Mouse (Mus musculus) midbrain, embryonic 16.5 days (tissue): ENCODE measurements around the gene Adamts12. TPM values are rescaled to one million over a fixed set of nuclear protein-coding genes. Genes with fewer than 3 reads are reported as not detected.

Source experiments
- ATAC-seq: fragments of 200-750 bp; cut with Nextera tagmentation; 2 replicates; pipeline ENCODE4 v1.8.0; 2017; ENCODE audit warnings: moderate TSS enrichment
- H3K27ac ChIP-seq: fragments of 300-500 bp; sonication (generic); 2 replicates; pipeline ENCODE4 v1.5.1; 2014; ENCODE audit warnings: mild to moderate bottlenecking, low read length, mixed read lengths
- H3K27me3 ChIP-seq: fragments of 300-500 bp; sonication (generic); 2 replicates; pipeline ENCODE4 v1.6.1; 2014; ENCODE audit warnings: low read depth, low read length, mixed read lengths; ENCODE audit not compliant: control insufficient read depth, insufficient read depth
- H3K36me3 ChIP-seq: fragments of 300-500 bp; sonication (generic); 2 replicates; pipeline ENCODE4 v1.6.1; 2014; ENCODE audit warnings: mild to moderate bottlenecking, low read length, moderate library complexity, mixed read lengths; ENCODE audit not compliant: control insufficient read depth, insufficient read depth
- H3K4me1 ChIP-seq: fragments of 300-500 bp; sonication (generic); 2 replicates; pipeline ENCODE4 v1.6.1; 2014; ENCODE audit warnings: mild to moderate bottlenecking, low read length, mixed read lengths; ENCODE audit not compliant: control insufficient read depth, insufficient read depth
- H3K4me2 ChIP-seq: fragments of 300-500 bp; sonication (generic); 2 replicates; pipeline ENCODE4 v1.6.1; 2014; ENCODE audit warnings: mild to moderate bottlenecking, low read length, mixed read lengths
- H3K4me3 ChIP-seq: fragments of 300-500 bp; sonication (generic); 2 replicates; pipeline ENCODE4 v1.5.1; 2014; ENCODE audit warnings: low read depth, mild to moderate bottlenecking, low read length, moderate library complexity, mixed read lengths
- H3K9ac ChIP-seq: fragments of 300-500 bp; sonication (generic); 2 replicates; pipeline ENCODE4 v1.6.1; 2014; ENCODE audit warnings: low read depth, low read length, mixed read lengths
- H3K9me3 ChIP-seq: fragments of 300-500 bp; sonication (generic); replicated peaks from 2 replicates; pipeline ENCODE4 v1.6.1; 2014; ENCODE audit warnings: mild to moderate bottlenecking, low read length, mixed read lengths; ENCODE audit not compliant: control insufficient read depth, poor library complexity, severe bottlenecking
- WGBS: fragments of 180-500 bp; shearing (Covaris S2); extraction: QIAGEN DNeasy Blood & Tissue Kit; methylation state at CpG from one replicate; pipeline ENCODE4 v1.1.7; 2014; 5-methylcytosine and 5-hydroxymethylcytosine counted together
- polyA plus RNA-seq: library from polyadenylated mRNA; unstranded; fragments of >200 nt; fragmentation: Nextera tagmentation; extraction: Ambion mirVana; gene quantifications from 2 replicates; pipeline ENCODE4 v1.2.1, GENCODE M21; 2015

The Adamts12 gene
- 1.1 and 1.5 TPM in 2 replicates for polyA plus RNA-seq

DNA sequence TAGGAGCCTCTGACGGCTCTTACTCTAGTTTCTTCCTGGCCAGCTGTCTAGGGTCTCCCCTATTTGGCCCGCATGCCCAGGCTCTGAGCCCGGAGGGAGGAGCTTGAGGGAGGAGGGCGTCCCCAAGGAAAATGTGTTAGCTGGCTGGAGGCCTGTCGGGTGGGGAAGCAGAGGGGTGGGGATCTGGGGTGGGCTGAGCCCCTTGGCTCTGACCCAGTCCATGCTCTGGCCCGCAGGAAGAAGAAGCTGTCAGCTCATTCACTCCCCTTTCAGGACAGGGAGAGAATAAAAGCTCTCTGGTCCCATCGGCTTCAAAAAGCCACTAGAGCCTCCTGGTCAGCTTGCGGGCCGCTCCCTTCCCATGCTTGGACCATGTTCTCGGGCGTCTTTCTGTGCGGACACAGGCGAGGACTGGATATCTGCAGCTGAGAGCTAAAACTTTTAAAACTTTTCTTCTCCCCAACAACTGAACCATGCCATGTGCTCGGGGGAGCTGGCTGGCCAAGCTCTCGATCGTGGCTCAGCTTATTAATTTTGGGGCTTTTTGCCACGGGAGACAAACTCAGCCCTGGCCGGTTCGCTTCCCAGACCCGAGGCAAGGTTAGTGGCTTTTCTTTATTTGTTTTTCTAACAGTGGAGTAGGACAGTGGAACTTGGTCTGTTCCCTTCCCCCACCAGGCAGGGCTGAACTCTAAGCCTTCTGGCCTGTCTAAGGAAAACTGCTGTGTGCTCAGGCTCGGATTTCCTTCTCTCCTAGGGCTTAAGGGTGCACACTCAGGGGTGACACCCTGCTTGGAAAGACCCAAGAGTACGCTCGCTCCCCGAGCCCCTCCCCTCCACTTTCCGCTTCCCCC is at the start of gene Adamts12:
Gene Adamts12 (plus strand): TSS at position 233 of the 854 bp plus-strand sequence.
- ATAC-seq = peak; percentile 78
- H3K36me3 ChIP-seq = no peaks in the 10 kb centered on the region

DNA sequence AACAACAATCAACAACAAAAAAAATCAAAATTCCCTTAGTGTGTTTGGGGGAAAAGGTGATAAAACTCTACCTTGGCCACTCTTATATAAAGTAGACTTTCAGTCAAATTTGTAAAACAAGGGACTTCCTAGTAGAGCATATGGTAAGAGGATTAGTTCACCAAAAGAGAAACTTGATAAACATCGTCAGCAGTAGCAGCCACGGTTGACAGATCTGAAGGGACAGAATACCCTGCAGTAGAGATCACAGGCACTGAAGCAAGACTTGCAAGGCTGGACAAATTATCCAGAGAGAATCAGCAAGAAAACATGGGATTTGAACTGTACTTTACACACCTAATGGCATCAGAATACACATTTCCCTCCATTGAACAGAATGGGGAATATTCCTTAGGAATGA is 49.7 kb upstream of the Adamts12 start:
- 20% methylated on average over 2 of the region's 2 CpGs for WGBS
- Histone ChIP-seq H3K4me2 (no peak overlapping the region), H3K4me1 (no peaks in the 10 kb centered on the region), H3K9ac (no peak overlapping the region), H3K36me3 (no peaks in the 10 kb centered on the region), H3K9me3 (no peaks in the 10 kb centered on the region), H3K27ac (no peak overlapping the region), H3K27me3 (no peaks in the 10 kb centered on the region), H3K4me3 (no peak overlapping the region)
- ATAC-seq = no peak

More for the DNA sequence above, at the start of gene Adamts12:
- peak within 1 kb of the TSS; percentile 39 for H3K9ac ChIP-seq
- H3K4me1 ChIP-seq = peaks cover 22% of the 10 kb centered on the region
- H3K27ac ChIP-seq = peak within 1 kb of the TSS; percentile 30; the same call in 1 of the 2 replicates
- no peaks in the 10 kb centered on the region for H3K27me3 ChIP-seq
- peak within 1 kb of the TSS; percentile 25 for H3K4me3 ChIP-seq
- H3K9me3 ChIP-seq = no peaks in the 10 kb centered on the region
- WGBS = 2% methylated on average over 24 of the region's 25 CpGs
- H3K4me2 ChIP-seq = peak within 1 kb of the TSS; percentile 64

DNA sequence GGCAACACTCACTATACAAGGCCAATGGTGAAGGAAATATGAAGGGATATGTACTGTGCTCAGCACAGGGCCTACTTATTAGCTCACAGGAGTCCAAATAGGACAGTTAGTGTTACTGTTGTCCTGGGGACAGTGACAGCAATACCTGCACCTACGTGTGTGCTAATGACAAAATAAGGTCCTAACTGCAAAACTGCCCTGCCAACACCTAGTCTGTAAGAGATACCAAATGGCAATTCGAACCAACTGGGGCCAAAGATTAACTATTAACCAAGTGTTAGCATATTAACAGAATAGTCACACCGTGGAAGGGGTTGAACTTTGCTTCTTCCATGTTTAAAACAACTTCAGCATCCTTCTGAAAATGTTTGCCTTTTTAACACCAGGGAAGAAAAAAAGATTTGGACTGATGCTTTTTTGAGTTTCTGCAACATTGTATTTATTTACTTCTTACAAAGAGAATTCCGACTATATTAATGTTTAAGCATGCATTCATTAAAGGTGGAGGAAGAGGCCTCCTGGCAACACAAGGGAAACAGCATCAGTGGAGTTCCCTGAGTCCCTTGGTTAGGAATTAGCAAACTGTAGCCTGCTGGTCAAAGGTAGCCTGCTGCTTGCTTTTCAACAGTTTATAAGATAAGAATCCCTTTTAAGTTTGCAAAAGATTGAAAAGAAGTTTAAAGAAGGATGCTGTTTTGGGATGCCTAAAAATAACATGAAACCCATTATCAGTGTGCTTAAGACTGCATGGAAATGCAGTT is 37.6 kb upstream of the Adamts12 start:
- no peak overlapping the region for H3K4me2 ChIP-seq
- H3K27me3 ChIP-seq = no peaks in the 10 kb centered on the region
- ATAC-seq = no peak
- no peaks in the 10 kb centered on the region for H3K4me1 ChIP-seq
- H3K9ac ChIP-seq = no peak overlapping the region
- no peaks in the 10 kb centered on the region for H3K36me3 ChIP-seq
- WGBS = 79% methylated on average over 4 of the region's 4 CpGs
- H3K9me3 ChIP-seq = no peaks in the 10 kb centered on the region
- no peak overlapping the region for H3K4me3 ChIP-seq
- no peak overlapping the region for H3K27ac ChIP-seq

DNA sequence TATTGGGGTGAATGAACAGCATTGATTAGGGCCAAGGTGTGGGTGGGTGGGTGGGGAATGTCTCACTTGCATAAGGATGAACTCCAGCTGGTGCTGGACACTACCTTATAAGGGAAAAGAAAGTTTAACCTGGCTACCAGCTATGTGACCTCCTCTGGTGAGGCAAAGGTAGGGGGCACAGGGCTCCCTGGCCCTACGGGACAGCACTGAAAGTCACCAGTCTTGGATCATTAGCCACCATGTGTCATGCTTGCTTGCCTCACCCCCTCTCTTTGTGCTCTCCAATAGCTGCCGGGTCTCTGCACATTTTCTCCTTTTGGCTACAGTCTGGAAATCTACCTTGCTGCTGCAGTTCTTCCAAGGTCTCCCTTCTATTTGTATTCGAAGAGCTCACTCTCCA is 34.4 kb upstream of the Adamts12 start:
- peaks cover 13% of the 10 kb centered on the region for H3K27me3 ChIP-seq
- H3K4me2 ChIP-seq = no peak overlapping the region
- WGBS = 68% methylated on average over 3 of the region's 3 CpGs
- H3K4me1 ChIP-seq = no peaks in the 10 kb centered on the region
- no peak overlapping the region for H3K4me3 ChIP-seq
- H3K9ac ChIP-seq = no peak overlapping the region
- no peak overlapping the region for H3K27ac ChIP-seq
- no peak for ATAC-seq
- no peaks in the 10 kb centered on the region for H3K9me3 ChIP-seq
- no peaks in the 10 kb centered on the region for H3K36me3 ChIP-seq

DNA sequence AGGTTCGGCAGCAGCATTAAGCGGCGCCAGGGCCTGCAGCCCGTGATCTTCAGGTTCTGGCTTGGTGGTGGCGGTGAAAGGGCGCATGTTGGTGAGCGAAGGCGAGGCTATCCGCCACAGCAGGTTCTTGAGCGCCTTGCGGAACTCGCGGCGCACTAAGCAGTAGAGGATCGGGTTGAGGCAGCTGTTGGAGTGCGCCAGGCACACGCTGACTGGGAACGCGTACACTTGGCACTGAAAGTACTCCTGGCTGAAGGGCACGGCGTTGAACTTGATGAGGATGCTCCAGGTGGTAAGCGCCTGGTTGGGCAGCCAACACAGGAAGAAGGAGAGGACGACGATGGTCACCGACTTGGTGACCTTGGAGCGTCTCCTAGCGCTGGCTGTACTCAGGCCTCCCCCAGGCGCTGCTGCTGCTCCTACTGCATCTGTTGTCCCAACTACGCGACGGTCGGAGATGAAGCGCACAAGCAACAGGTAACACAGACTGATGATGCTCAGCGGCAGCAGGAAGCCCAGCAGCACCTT is 28.6 kb upstream of the Adamts12 start:
- Histone ChIP-seq H3K4me3 (peak overlapping the region; percentile 44), H3K4me2 (peak overlapping the region; percentile 81), H3K27me3 (peaks cover 39% of the 10 kb centered on the region), H3K9me3 (no peaks in the 10 kb centered on the region), H3K4me1 (peaks cover 19% of the 10 kb centered on the region; the same call in 1 of the 2 replicates), H3K27ac (no peak overlapping the region), H3K9ac (0 out of 2 replicates have a peak overlapping the region, but pooled peaks have one; percentile 59), H3K36me3 (no peaks in the 10 kb centered on the region)
- peak; percentile 41; the same call in 1 of the 2 replicates for ATAC-seq
- WGBS = 4% methylated on average over 34 of the region's 34 CpGs

DNA sequence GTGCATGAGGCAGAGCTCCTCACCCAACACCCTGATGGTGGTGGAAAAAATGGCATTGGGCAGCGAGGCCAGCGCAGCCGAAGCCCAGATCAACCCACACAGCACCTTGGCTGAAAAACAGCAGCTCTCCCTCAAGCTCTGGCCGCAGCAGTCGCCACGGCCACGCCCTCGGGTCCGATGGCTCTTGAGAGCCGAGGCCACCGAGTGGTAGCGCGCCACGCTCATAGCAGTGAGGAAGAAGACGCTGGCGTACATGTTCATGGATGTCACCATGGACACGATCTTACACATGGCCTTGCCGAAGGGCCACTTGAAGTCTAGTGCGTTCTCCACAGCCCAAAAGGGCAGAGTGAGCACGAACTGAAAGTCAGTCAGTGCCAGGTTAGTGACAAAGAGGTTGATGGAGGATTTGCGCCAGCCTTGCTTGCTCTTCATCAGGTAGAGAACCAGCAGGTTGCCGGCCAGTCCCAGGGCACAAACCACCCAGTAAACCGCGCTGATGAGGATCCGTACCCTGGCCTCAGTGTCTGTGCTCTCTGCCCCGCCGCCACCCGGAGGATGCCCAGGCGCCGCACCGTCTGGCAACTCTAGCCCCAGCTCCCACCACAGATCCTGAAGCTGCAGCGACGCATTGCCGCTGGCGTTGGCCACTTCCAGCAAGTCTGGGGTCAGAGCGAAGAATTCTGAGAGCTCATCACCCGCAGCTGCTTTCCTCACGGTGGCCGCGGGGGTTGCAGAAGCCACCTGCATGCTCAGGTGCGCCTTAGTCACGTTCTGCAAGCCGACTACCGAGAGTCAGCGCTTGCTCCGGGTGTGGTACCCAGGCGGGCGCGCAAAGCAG is 27.8 kb upstream of the Adamts12 start:
- 1% methylated on average over 49 of the region's 49 CpGs for WGBS
- peak overlapping the region; percentile 59 for H3K9ac ChIP-seq
- peak overlapping the region; percentile 81 for H3K4me2 ChIP-seq
- peak overlapping the region; percentile 44 for H3K4me3 ChIP-seq
- ATAC-seq = peak; percentile 58
- peaks cover 19% of the 10 kb centered on the region; the same call in 1 of the 2 replicates for H3K4me1 ChIP-seq
- no peaks in the 10 kb centered on the region for H3K36me3 ChIP-seq
- peaks cover 39% of the 10 kb centered on the region for H3K27me3 ChIP-seq
- H3K9me3 ChIP-seq = no peaks in the 10 kb centered on the region
- no peak overlapping the region for H3K27ac ChIP-seq

DNA sequence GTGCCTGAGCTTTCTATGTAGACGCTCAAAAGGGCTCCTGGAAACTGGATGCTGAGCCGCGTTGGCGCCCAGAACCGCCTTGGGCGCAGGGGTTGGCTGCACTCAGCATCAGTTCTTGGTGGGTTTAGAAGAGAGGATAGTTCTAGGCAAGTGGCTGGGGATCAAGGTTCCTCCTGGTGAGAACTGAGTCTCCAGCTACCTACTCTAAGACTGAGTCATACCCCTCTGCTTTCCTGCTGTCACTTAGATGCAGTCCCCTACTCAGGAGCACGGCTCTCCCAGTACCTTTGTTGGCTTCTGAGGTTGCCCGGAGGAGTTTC is 27.3 kb upstream of the Adamts12 start:
- H3K9ac ChIP-seq = 0 out of 2 replicates have a peak overlapping the region, but pooled peaks have one; percentile 59
- peak overlapping the region; percentile 81 for H3K4me2 ChIP-seq
- WGBS = 3% methylated on average over 8 of the region's 8 CpGs
- peaks cover 19% of the 10 kb centered on the region; the same call in 1 of the 2 replicates for H3K4me1 ChIP-seq
- H3K27ac ChIP-seq = no peak overlapping the region
- no peaks in the 10 kb centered on the region for H3K36me3 ChIP-seq
- H3K9me3 ChIP-seq = no peaks in the 10 kb centered on the region
- peaks cover 39% of the 10 kb centered on the region for H3K27me3 ChIP-seq
- peak; percentile 36; the same call in 1 of the 2 replicates for ATAC-seq
- peak overlapping the region; percentile 44 for H3K4me3 ChIP-seq

DNA sequence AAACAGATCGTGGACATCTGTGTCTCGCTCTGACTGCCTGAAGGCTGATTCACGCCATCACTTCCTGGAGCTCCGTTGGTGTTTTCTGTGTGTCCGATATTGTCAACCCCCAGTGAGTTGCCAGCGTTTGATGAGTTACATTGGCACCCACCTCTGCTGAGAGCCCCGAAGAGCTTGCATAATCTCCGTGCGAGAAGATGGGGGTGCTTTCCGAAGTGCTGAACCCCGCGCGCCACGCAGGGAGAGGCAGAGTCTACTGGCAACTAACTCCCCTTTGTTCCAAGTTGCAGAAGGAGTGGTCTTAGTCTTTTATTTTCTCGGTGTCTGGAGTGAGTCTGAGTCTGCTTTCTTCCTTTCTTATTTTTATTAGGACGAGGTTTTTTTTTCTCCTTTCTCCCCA is 26.9 kb upstream of the Adamts12 start, which contains the start of gene Rxfp3:
Gene Rxfp3 (minus strand): TSS at position 281 of the 400 bp plus-strand sequence.
- peaks cover 39% of the 10 kb centered on the region for H3K27me3 ChIP-seq
- WGBS = 3% methylated on average over 16 of the region's 16 CpGs
- ATAC-seq = no peak

More for the DNA sequence above, 26.9 kb upstream of the Adamts12 start, which contains the start of gene Rxfp3:
- Histone ChIP-seq H3K27ac (no peak within 1 kb of the TSS), H3K4me1 (peaks cover 19% of the 10 kb centered on the region; the same call in 1 of the 2 replicates), H3K36me3 (no peaks in the 10 kb centered on the region), H3K9me3 (no peaks in the 10 kb centered on the region), H3K4me3 (peak within 1 kb of the TSS; percentile 44), H3K9ac (peak within 1 kb of the TSS; percentile 59), H3K4me2 (peak within 1 kb of the TSS; percentile 81)
